Mouse (Mus musculus): ENCODE measurements at regions not wholly inside any gene's neighbourhood (a gene's known extent, or its start where the extent isn't known, plus 50 kb on each side); places are given as distances from the start of the nearest gene placed in this dataset.

GRCm38 (mm10) chr3:34456488-34457433, 193.4 kb upstream of the Sox2 start:
- Histone ChIP-seq H3K4me1 (peaks cover 8% of the 10 kb centered on the region), H3K27ac (no peak overlapping the region), H3K36me3 (no peaks in the 10 kb centered on the region), H3K9me3 (no peaks in the 10 kb centered on the region), H3K9ac (no peak overlapping the region), H3K27me3 (no peaks in the 10 kb centered on the region), H3K4me3 (no peak overlapping the region), H3K4me2 (peak overlapping the region; percentile 27)
- ATAC-seq (ENCODE audit: borderline replicate concordance, extremely low read depth, low FRiP score, low TSS enrichment) = peak; percentile 85
- WGBS = 40% methylated on average over 23 of the region's 23 CpGs

GRCm38 (mm10) chr3:34454026-34454624, 196.1 kb upstream of the Sox2 start:
- Histone ChIP-seq H3K36me3 (no peaks in the 10 kb centered on the region), H3K27ac (no peak overlapping the region), H3K9ac (no peak overlapping the region), H3K4me3 (no peak overlapping the region), H3K4me2 (no peak overlapping the region), H3K9me3 (no peaks in the 10 kb centered on the region), H3K4me1 (peaks cover 8% of the 10 kb centered on the region), H3K27me3 (no peaks in the 10 kb centered on the region)
- no peak for ATAC-seq (ENCODE audit: borderline replicate concordance, extremely low read depth, low FRiP score, low TSS enrichment)
- 88% methylated on average over 24 of the region's 24 CpGs for WGBS

- Histone ChIP-seq H3K27ac (no peak overlapping the region), H3K9me3 (no peaks in the 10 kb centered on the region), H3K27me3 (no peaks in the 10 kb centered on the region), H3K9ac (no peak overlapping the region), H3K36me3 (no peaks in the 10 kb centered on the region), H3K4me2 (no peak overlapping the region), H3K4me1 (peaks cover 13% of the 10 kb centered on the region), H3K4me3 (no peak overlapping the region)
- whole genome bisulfite sequencing = 42% methylated on average over 7 of the region's 7 CpGs
- ATAC-seq (ENCODE audit: borderline replicate concordance, extremely low read depth, low FRiP score, low TSS enrichment) = no peak
Measured at GRCm38 (mm10) chr3:34445354-34445753, 204.9 kb upstream of the Sox2 start.

- no peak for ATAC-seq (ENCODE audit: borderline replicate concordance, extremely low read depth, low FRiP score, low TSS enrichment)
- Histone ChIP-seq H3K4me1 (peaks cover 13% of the 10 kb centered on the region), H3K9ac (no peak overlapping the region)
Measured at GRCm38 (mm10) chr3:34444802-34445201, 205.4 kb upstream of the Sox2 start.

GRCm38 (mm10) chr3:34443731-34444628, 206.2 kb upstream of the Sox2 start:
- no peak overlapping the region for H3K27ac ChIP-seq
- ATAC-seq (ENCODE audit: borderline replicate concordance, extremely low read depth, low FRiP score, low TSS enrichment) = no peak
- peak overlapping the region; percentile 22; the same call in 1 of the 2 replicates for H3K4me2 ChIP-seq
- H3K27me3 ChIP-seq = no peaks in the 10 kb centered on the region
- 26% methylated on average over 28 of the region's 28 CpGs for WGBS
- H3K4me1 ChIP-seq = peaks cover 13% of the 10 kb centered on the region
- H3K4me3 ChIP-seq = no peak overlapping the region
- H3K36me3 ChIP-seq = no peaks in the 10 kb centered on the region
- no peak overlapping the region for H3K9ac ChIP-seq
- H3K9me3 ChIP-seq = no peaks in the 10 kb centered on the region

More at GRCm38 (mm10) chr3:34444802-34445201, 205.4 kb upstream of the Sox2 start:
- WGBS = 29% methylated on average over 5 of the region's 5 CpGs
- Histone ChIP-seq H3K27me3 (no peaks in the 10 kb centered on the region), H3K9me3 (no peaks in the 10 kb centered on the region), H3K27ac (no peak overlapping the region), H3K4me2 (no peak overlapping the region), H3K36me3 (no peaks in the 10 kb centered on the region), H3K4me3 (no peak overlapping the region)

GRCm38 (mm10) chr3:34443307-34443706, 206.9 kb upstream of the Sox2 start:
- no peak overlapping the region for H3K4me3 ChIP-seq
- no peaks in the 10 kb centered on the region for H3K9me3 ChIP-seq
- no peak overlapping the region for H3K9ac ChIP-seq
- 65% methylated on average over 5 of the region's 5 CpGs for WGBS
- H3K27me3 ChIP-seq = no peaks in the 10 kb centered on the region
- peaks cover 13% of the 10 kb centered on the region for H3K4me1 ChIP-seq
- H3K36me3 ChIP-seq = no peaks in the 10 kb centered on the region
- ATAC-seq (ENCODE audit: borderline replicate concordance, extremely low read depth, low FRiP score, low TSS enrichment) = no peak
- H3K27ac ChIP-seq = no peak overlapping the region
- no peak overlapping the region for H3K4me2 ChIP-seq

- Histone ChIP-seq H3K9me3 (no peaks in the 10 kb centered on the region), H3K4me3 (no peak overlapping the region), H3K4me2 (no peak overlapping the region), H3K27me3 (no peaks in the 10 kb centered on the region), H3K36me3 (no peaks in the 10 kb centered on the region), H3K4me1 (peaks cover 13% of the 10 kb centered on the region), H3K9ac (no peak overlapping the region), H3K27ac (no peak overlapping the region)
- 68% methylated on average over 4 of the region's 4 CpGs for WGBS
- ATAC-seq (ENCODE audit: borderline replicate concordance, extremely low read depth, low FRiP score, low TSS enrichment) = no peak
Measured at GRCm38 (mm10) chr3:34441792-34442191, 208.4 kb upstream of the Sox2 start.

DNA sequence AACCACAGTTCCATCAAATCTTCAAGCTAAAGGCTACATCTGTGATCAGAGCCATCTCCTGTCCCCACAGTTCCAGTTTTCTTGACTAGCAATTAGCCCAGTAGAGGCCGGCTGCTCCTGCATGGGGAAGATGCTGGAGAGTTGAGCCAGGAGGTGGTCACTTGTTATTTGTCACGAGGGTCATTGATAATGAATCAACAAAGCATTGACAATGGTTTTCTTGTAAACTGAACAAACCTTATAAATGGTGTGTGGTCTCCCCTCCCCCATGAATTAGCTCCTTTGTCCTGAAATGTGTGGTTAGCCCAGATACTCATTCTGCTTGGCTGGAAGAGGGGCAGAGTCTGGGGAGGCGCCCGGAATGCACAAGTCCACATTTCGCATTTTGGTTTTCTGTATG, 208.9 kb upstream of the Sox2 start:
- no peak overlapping the region for H3K9ac ChIP-seq
- 65% methylated on average over 5 of the region's 5 CpGs for WGBS
- H3K9me3 ChIP-seq = no peaks in the 10 kb centered on the region
- H3K36me3 ChIP-seq = no peaks in the 10 kb centered on the region
- no peaks in the 10 kb centered on the region for H3K27me3 ChIP-seq
- no peak overlapping the region for H3K4me2 ChIP-seq
- H3K4me1 ChIP-seq = peaks cover 13% of the 10 kb centered on the region
- no peak overlapping the region for H3K4me3 ChIP-seq
- no peak overlapping the region for H3K27ac ChIP-seq
- ATAC-seq (ENCODE audit: borderline replicate concordance, extremely low read depth, low FRiP score, low TSS enrichment) = no peak

DNA sequence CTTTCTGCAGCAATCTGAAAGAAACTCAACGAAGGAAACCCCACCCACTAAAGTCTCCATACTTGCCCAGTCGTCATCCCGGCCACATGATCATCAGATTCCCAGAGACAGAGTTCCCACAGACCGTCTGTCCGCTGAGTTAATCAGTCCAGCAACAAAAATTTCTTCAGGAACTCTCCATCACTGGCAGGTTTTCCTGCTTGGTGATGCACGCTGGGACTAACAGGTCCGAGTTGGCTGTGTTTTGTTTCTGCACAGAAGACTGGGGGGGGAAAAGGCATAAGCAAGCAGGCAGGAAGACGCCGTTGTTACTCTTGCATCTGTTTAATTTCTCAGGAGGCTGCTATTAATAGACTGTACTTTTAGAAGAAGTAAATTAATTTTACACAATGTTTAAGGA, 215.3 kb upstream of the Sox2 start:
- Histone ChIP-seq H3K36me3 (no peaks in the 10 kb centered on the region), H3K4me2 (no peak overlapping the region), H3K27ac (no peak overlapping the region), H3K4me3 (no peak overlapping the region), H3K27me3 (no peaks in the 10 kb centered on the region), H3K4me1 (no peaks in the 10 kb centered on the region), H3K9ac (no peak overlapping the region), H3K9me3 (no peaks in the 10 kb centered on the region)
- 57% methylated on average over 9 of the region's 9 CpGs for WGBS
- ATAC-seq (ENCODE audit: borderline replicate concordance, extremely low read depth, low FRiP score, low TSS enrichment) = no peak

DNA sequence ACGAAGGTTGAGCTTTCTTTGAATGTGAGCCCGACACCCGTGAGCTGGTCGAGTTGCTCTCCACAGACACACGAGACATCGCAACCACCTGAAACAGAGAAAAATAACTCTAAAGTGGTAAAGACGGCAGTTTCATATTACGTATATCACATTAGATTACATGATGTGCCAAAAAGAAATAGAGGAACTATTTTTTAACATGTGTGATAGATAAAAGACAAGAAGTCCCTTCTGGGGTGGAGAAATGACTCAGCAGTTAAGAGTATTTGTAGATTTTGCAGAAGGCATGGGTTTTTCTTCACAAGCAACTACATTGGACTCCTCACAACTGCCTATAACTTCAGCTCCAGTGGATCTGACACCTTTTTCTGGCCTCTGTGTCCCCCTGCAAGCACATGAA, 222.2 kb upstream of the Sox2 start:
- Histone ChIP-seq H3K4me1 (no peaks in the 10 kb centered on the region), H3K4me2 (no peak overlapping the region), H3K9ac (no peak overlapping the region), H3K9me3 (no peaks in the 10 kb centered on the region), H3K36me3 (no peaks in the 10 kb centered on the region), H3K27me3 (no peaks in the 10 kb centered on the region), H3K27ac (no peak overlapping the region), H3K4me3 (no peak overlapping the region)
- 82% methylated on average over 8 of the region's 8 CpGs for WGBS
- ATAC-seq (ENCODE audit: borderline replicate concordance, extremely low read depth, low FRiP score, low TSS enrichment) = no peak

DNA sequence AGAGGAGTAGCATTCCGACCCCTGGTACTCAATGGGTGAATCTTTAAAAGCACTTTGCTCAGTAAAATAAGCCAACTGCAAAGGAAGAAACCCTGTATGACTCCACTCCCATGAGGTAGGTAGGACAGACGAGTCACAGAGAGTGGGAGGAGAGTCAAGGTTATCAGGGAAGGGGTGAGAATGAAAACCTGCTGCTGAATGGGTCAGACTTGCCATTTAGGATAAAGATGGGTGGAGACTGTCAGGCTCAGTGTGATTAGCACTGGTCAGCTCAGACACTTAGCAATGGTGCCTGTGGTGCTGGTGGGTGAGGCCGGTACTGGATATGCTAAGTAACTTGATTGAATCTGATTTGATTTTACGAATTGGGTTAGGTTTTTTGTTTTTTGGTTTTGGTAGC, 222.7 kb upstream of the Sox2 start:
- Histone ChIP-seq H3K9me3 (no peaks in the 10 kb centered on the region), H3K27me3 (no peaks in the 10 kb centered on the region), H3K36me3 (no peaks in the 10 kb centered on the region), H3K4me3 (no peak overlapping the region), H3K27ac (no peak overlapping the region), H3K9ac (no peak overlapping the region), H3K4me1 (no peaks in the 10 kb centered on the region), H3K4me2 (no peak overlapping the region)
- no peak for ATAC-seq (ENCODE audit: borderline replicate concordance, extremely low read depth, low FRiP score, low TSS enrichment)
- 75% methylated on average over 4 of the region's 4 CpGs for WGBS
